Mouse (Mus musculus) kidney, embryonic 14.5 days (tissue): ENCODE results near the gene H2-M3. TPM values are rescaled to one million over a fixed set of nuclear protein-coding genes. Genes with fewer than 3 reads are reported as not detected.

Experiments used
- polyA plus RNA-seq: library from polyadenylated mRNA; unstranded; fragments of >200 nt; fragmentation: Nextera tagmentation; extraction: Ambion mirVana; gene quantifications from 2 replicates; pipeline ENCODE4 v1.2.1, GENCODE M21; 2014

Gene H2-M3
- polyA plus RNA-seq, 1 experiment from 2014 or later = 1.1 TPM

Other genes starting within 250 kb of the H2-M3 start
- 0.12 and 0.14 TPM in 2 replicates for gene Mog, start 246.8 kb upstream of the H2-M3 start, polyA plus RNA-seq
- 8.1 and 11.6 TPM in 2 replicates for gene Gabbr1, start 224.3 kb upstream of the H2-M3 start, polyA plus RNA-seq
- not detected in 2 replicates for gene Olfr90, start 181.7 kb upstream of the H2-M3 start, polyA plus RNA-seq
- not detected in 2 replicates for gene Olfr91, start 171.9 kb upstream of the H2-M3 start, polyA plus RNA-seq
- gene Olfr92, start 150.1 kb upstream of the H2-M3 start, polyA plus RNA-seq = not detected in 2 replicates
- not detected in 2 replicates for gene Olfr93, start 108.7 kb upstream of the H2-M3 start, polyA plus RNA-seq
- not detected in 2 replicates for gene Ubd, start 76.3 kb upstream of the H2-M3 start, polyA plus RNA-seq
- gene Olfr94, start 69.2 kb upstream of the H2-M3 start, polyA plus RNA-seq = not detected in 2 replicates
- not detected in 2 replicates for gene Olfr95, start 57.1 kb upstream of the H2-M3 start, polyA plus RNA-seq
- not detected in 2 replicates for gene Olfr96, start 50.1 kb upstream of the H2-M3 start, polyA plus RNA-seq
- not detected in 2 replicates for gene Olfr97, start 32.9 kb upstream of the H2-M3 start, polyA plus RNA-seq
- not detected in 2 replicates for gene Olfr98, start 6.5 kb upstream of the H2-M3 start, polyA plus RNA-seq
- gene Olfr99, start 13.2 kb downstream of the H2-M3 start, polyA plus RNA-seq = not detected in 2 replicates
- gene Olfr101, start 34.1 kb downstream of the H2-M3 start, polyA plus RNA-seq = not detected in 2 replicates
- not detected in 2 replicates for gene Olfr102, start 46.8 kb downstream of the H2-M3 start, polyA plus RNA-seq
- gene Olfr103, start 69.5 kb downstream of the H2-M3 start, polyA plus RNA-seq = not detected in 2 replicates
- gene Olfr104-ps, start 89.4 kb downstream of the H2-M3 start, polyA plus RNA-seq = not detected in 2 replicates
- not detected in 2 replicates for gene Olfr105-ps, start 108.8 kb downstream of the H2-M3 start, polyA plus RNA-seq
- gene Olfr106-ps, start 120.2 kb downstream of the H2-M3 start, polyA plus RNA-seq = not detected in 2 replicates
- not detected in 2 replicates for gene Olfr107, start 129.0 kb downstream of the H2-M3 start, polyA plus RNA-seq
- not detected in 2 replicates for gene Olfr108, start 175.3 kb downstream of the H2-M3 start, polyA plus RNA-seq
- gene Olfr109, start 188.7 kb downstream of the H2-M3 start, polyA plus RNA-seq = not detected in 2 replicates
- not detected in 2 replicates for gene H2-M2, start 213.3 kb downstream of the H2-M3 start, polyA plus RNA-seq
- gene Olfr110, start 222.2 kb downstream of the H2-M3 start, polyA plus RNA-seq = not detected in 2 replicates
- gene Olfr111, start 237.8 kb downstream of the H2-M3 start, polyA plus RNA-seq = not detected in 2 replicates